Mouse (Mus musculus) right cerebral cortex, postnatal 25 days (tissue): ENCODE data around the gene Rassf8.

Experiments
- DNase-seq: peaks from one replicate; pipeline ENCODE4 v3.0.0; 2022

The Rassf8 gene

DNA sequence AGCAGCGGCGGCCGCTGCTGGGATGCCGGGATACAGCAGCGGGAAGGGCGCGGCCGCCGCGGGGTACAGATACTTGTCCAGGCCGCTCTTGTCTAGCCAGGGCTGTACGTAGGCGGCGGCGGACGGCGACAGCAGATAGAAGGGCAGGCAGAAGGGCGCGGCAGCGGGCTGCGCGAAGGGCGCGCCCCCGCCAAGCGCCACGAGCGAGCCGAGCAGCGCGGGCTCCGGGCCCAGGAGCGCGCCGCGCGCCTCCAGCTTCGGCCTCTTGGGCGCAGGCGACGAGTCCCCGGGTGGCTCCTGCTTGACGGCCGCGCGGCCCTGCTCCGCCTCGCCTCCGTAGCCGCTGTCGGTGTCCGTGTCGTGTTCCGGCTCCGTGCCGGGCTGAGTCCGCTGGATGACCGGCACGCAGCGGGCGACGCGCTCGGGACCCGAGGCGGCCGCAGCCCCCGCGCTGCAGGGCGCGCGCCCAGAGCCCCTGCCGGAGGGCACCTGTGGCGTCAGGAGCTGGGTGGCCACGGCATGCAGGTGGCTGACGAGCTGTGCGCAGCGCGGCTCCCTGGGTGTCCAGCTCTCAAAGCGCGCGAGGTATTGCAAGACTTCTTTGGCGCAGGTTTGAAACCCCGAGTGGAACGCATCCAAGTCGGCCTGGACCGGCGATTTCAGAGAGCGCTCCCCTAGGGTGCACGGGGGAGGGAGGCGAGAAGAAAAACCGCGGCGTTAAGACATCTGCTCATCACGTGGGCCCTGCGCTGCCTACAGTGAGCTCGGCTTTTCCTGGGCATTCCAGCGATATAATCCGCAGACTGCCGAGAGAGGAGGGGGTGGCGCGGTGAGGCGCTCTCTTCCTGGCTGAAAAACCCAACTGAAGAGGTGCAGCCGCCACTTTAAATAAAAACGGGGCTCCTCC lies 116.8 kb downstream of the Rassf8 start:
- peak; percentile 86 for DNase-seq

- no peak for DNase-seq
These were observed 117.6 kb downstream of the Rassf8 start for GRCm38 (mm10) chr6:145864171-145864570.

GRCm38 (mm10) chr6:145865289-145865885 lies 118.8 kb downstream of the Rassf8 start, which contains the start of gene Bhlhe41:
TSS of gene Bhlhe41 (minus strand) at chr6:145865558.
- DNase-seq: peak; percentile 80

GRCm38 (mm10) chr6:145865886-145866851 lies 119.6 kb downstream of the Rassf8 start:
- peak; percentile 87 for DNase-seq

GRCm38 (mm10) chr6:145867111-145867510 lies 120.6 kb downstream of the Rassf8 start:
- no peak for DNase-seq
